Mouse (Mus musculus): ENCODE measurements around the gene Pdlim7.
A peak's percentile ranks its signal among the peaks of the same experiment; 100 is the strongest.

The Pdlim7 gene

GRCm38 (mm10) chr13:55486916-55487577 lies 26.4 kb downstream of the Pdlim7 start:
- no peak for DNase-seq (ENCODE audit: low spot score in 2 of 2)

- DNase-seq (ENCODE audit: low spot score in 2 of 2): no peak
Measured at GRCm38 (mm10) chr13:55486029-55486794, 27.3 kb downstream of the Pdlim7 start.

GRCm38 (mm10) chr13:55484520-55485088 lies 28.9 kb downstream of the Pdlim7 start:
- DNase-seq (ENCODE audit: low spot score in 2 of 2): no peak

GRCm38 (mm10) chr13:55483593-55483992 lies 29.9 kb downstream of the Pdlim7 start:
- DNase-seq (ENCODE audit: low spot score in 2 of 2): peak; percentile 90 to 94

GRCm38 (mm10) chr13:55483071-55483470 lies 30.4 kb downstream of the Pdlim7 start:
- no peak for DNase-seq (ENCODE audit: low spot score in 2 of 2)

GRCm38 (mm10) chr13:55482542-55482941 lies 30.9 kb downstream of the Pdlim7 start:
- no peak for DNase-seq (ENCODE audit: low spot score in 2 of 2)

GRCm38 (mm10) chr13:55479929-55480328 lies 33.5 kb downstream of the Pdlim7 start:
- DNase-seq (ENCODE audit: low spot score in 2 of 2): no peak

GRCm38 (mm10) chr13:55479008-55479407 lies 34.5 kb downstream of the Pdlim7 start:
- DNase-seq (ENCODE audit: low spot score in 2 of 2): no peak

- no peak for DNase-seq (ENCODE audit: low spot score in 2 of 2)
Measured at GRCm38 (mm10) chr13:55478036-55478435, 35.4 kb downstream of the Pdlim7 start.

- DNase-seq (ENCODE audit: low spot score in 2 of 2): no peak
Measured at GRCm38 (mm10) chr13:55477492-55477891, 36.0 kb downstream of the Pdlim7 start.

GRCm38 (mm10) chr13:55476256-55476655 lies 37.2 kb downstream of the Pdlim7 start:
- no peak for DNase-seq (ENCODE audit: low spot score in 2 of 2)

- no peak for DNase-seq (ENCODE audit: low spot score in 2 of 2)
Measured at GRCm38 (mm10) chr13:55475750-55476149, 37.7 kb downstream of the Pdlim7 start.

- peak in 1 of 2 experiments; percentile 69 for DNase-seq (ENCODE audit: low spot score in 2 of 2)
Measured at GRCm38 (mm10) chr13:55474621-55475069, 38.8 kb downstream of the Pdlim7 start.

- no peak for DNase-seq (ENCODE audit: low spot score in 2 of 2)
Measured at GRCm38 (mm10) chr13:55473961-55474360, 39.5 kb downstream of the Pdlim7 start.

- DNase-seq (ENCODE audit: low spot score in 2 of 2): no peak
Measured at GRCm38 (mm10) chr13:55473076-55473831, 40.2 kb downstream of the Pdlim7 start.

GRCm38 (mm10) chr13:55472132-55473022 lies 41.1 kb downstream of the Pdlim7 start:
- peak in 1 of 2 experiments; percentile 69 for DNase-seq (ENCODE audit: low spot score in 2 of 2)

- DNase-seq (ENCODE audit: low spot score in 2 of 2): no peak
Measured at GRCm38 (mm10) chr13:55471819-55472131, 41.7 kb downstream of the Pdlim7 start.

- DNase-seq (ENCODE audit: low spot score in 2 of 2): peak in 1 of 2 experiments; percentile 83
Measured at GRCm38 (mm10) chr13:55471156-55471818, 42.2 kb downstream of the Pdlim7 start.

GRCm38 (mm10) chr13:55470372-55470771 lies 43.1 kb downstream of the Pdlim7 start:
- no peak for DNase-seq (ENCODE audit: low spot score in 2 of 2)

- no peak for DNase-seq (ENCODE audit: low spot score in 2 of 2)
Measured at GRCm38 (mm10) chr13:55468851-55469560, 44.5 kb downstream of the Pdlim7 start.
